Mouse (Mus musculus): Measurements from ENCODE around the gene Map1s. TPM values are rescaled to one million over a fixed set of nuclear protein-coding genes. Genes with fewer than 3 reads are reported as not detected.
A peak's percentile ranks its signal among the peaks of the same experiment; 100 is the strongest.

The Map1s gene
- polyA plus RNA-seq, 1 experiment from 2014 or later: 69.2 TPM

GRCm38 (mm10) chr8:70884186-70884585, 21.5 kb upstream of the Map1s start:
- Histone ChIP-seq H3K27me3 (replicated peaks) (0 out of 2 replicates have a peak, but pooled peaks cover 6% of the 10 kb centered on the region), H3K4me2 (no peak overlapping the region), H3K9me3 (no peaks in the 10 kb centered on the region), H3K27ac (no peak overlapping the region), H3K36me3 (replicated peaks) (no peaks in the 10 kb centered on the region), H3K4me3 (no peak overlapping the region), H3K9ac (no peak overlapping the region), H3K4me1 (peaks cover 3% of the 10 kb centered on the region; the same call in 1 of the 2 replicates)
- ATAC-seq (replicated peaks): no peak
- 80% methylated on average over 4 of the region's 4 CpGs for WGBS

GRCm38 (mm10) chr8:70884683-70885082, 21.0 kb upstream of the Map1s start:
- Histone ChIP-seq H3K27me3 (replicated peaks) (0 out of 2 replicates have a peak, but pooled peaks cover 6% of the 10 kb centered on the region), H3K36me3 (replicated peaks) (no peaks in the 10 kb centered on the region), H3K27ac (no peak overlapping the region), H3K4me2 (no peak overlapping the region), H3K9me3 (no peaks in the 10 kb centered on the region), H3K9ac (no peak overlapping the region), H3K4me1 (peaks cover 1% of the 10 kb centered on the region; the same call in 1 of the 2 replicates), H3K4me3 (no peak overlapping the region)
- 86% methylated on average over 10 of the region's 10 CpGs for WGBS
- no peak for ATAC-seq (replicated peaks)

- 19% methylated on average over 12 of the region's 12 CpGs for WGBS
- no peak for ATAC-seq (replicated peaks)
Measured at GRCm38 (mm10) chr8:70885612-70886011, 20.1 kb upstream of the Map1s start.

GRCm38 (mm10) chr8:70887669-70888068, 18.1 kb upstream of the Map1s start:
- no peak for ATAC-seq (replicated peaks)

More at GRCm38 (mm10) chr8:70885612-70886011, 20.1 kb upstream of the Map1s start:
- no peaks in the 10 kb centered on the region for H3K9me3 ChIP-seq
- no peak overlapping the region for H3K27ac ChIP-seq
- no peak overlapping the region for H3K4me3 ChIP-seq
- H3K9ac ChIP-seq: no peak overlapping the region
- H3K4me2 ChIP-seq: no peak overlapping the region
- H3K4me1 ChIP-seq: no peaks in the 10 kb centered on the region
- peaks cover 9% of the 10 kb centered on the region for H3K27me3 ChIP-seq (replicated peaks)
- H3K36me3 ChIP-seq (replicated peaks): no peaks in the 10 kb centered on the region

GRCm38 (mm10) chr8:70890656-70891055, 15.1 kb upstream of the Map1s start:
- H3K9me3 ChIP-seq: no peaks in the 10 kb centered on the region
- no peak for ATAC-seq (replicated peaks)
- no peak overlapping the region for H3K4me2 ChIP-seq
- peaks cover 54% of the 10 kb centered on the region for H3K27me3 ChIP-seq (replicated peaks)
- H3K4me3 ChIP-seq: no peak overlapping the region
- H3K27ac ChIP-seq: no peak overlapping the region
- H3K36me3 ChIP-seq (replicated peaks): peaks cover 19% of the 10 kb centered on the region
- 89% methylated on average over 5 of the region's 5 CpGs for WGBS
- H3K4me1 ChIP-seq: peaks cover 12% of the 10 kb centered on the region
- no peak overlapping the region for H3K9ac ChIP-seq

More at GRCm38 (mm10) chr8:70887669-70888068, 18.1 kb upstream of the Map1s start:
- Histone ChIP-seq H3K4me2 (peak overlapping the region; percentile 23; the same call in 1 of the 2 replicates), H3K36me3 (replicated peaks) (no peaks in the 10 kb centered on the region), H3K9me3 (no peaks in the 10 kb centered on the region), H3K4me1 (peaks cover 7% of the 10 kb centered on the region), H3K9ac (no peak overlapping the region), H3K4me3 (no peak overlapping the region), H3K27ac (no peak overlapping the region), H3K27me3 (replicated peaks) (peaks cover 30% of the 10 kb centered on the region)
- 3% methylated on average over 18 of the region's 18 CpGs for WGBS

DNA sequence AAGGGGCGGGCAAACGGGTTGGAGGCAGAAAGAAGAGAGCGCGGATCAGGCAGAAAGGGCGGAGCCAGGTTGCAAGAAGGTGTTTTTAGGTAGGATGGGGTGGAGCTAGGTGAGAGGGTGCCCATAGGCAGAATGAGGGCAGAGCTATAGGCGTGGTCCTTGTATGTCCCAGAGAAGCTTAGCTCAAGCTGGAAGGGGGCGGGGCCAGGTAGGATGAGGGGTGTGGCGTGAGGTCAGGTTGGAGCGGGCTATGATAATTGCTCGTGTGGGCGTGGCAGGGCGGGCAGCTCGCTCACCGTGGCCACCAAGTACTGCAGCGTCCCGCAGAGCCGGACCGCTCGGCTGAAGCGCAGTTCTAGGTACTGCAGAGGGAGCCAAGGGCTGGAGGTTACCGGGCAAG, 14.4 kb upstream of the Map1s start:
- H3K36me3 ChIP-seq (replicated peaks): peaks cover 19% of the 10 kb centered on the region
- H3K27me3 ChIP-seq (replicated peaks): peaks cover 54% of the 10 kb centered on the region
- ATAC-seq (replicated peaks): no peak
- H3K9ac ChIP-seq: no peak overlapping the region
- 14% methylated on average over 21 of the region's 21 CpGs for WGBS
- peaks cover 19% of the 10 kb centered on the region for H3K4me1 ChIP-seq
- no peak overlapping the region for H3K27ac ChIP-seq
- H3K9me3 ChIP-seq: no peaks in the 10 kb centered on the region
- H3K4me3 ChIP-seq: no peak overlapping the region
- no peak overlapping the region for H3K4me2 ChIP-seq

- H3K4me3 ChIP-seq: peak within 1 kb of the TSS; percentile 22
- H3K4me1 ChIP-seq: peaks cover 21% of the 10 kb centered on the region
- H3K4me2 ChIP-seq: peak within 1 kb of the TSS; percentile 36
- peak within 1 kb of the TSS; percentile 26 for H3K9ac ChIP-seq
- H3K9me3 ChIP-seq: no peaks in the 10 kb centered on the region
- peaks cover 19% of the 10 kb centered on the region for H3K36me3 ChIP-seq (replicated peaks)
- WGBS: 4% methylated on average over 80 of the region's 80 CpGs
- no peak within 1 kb of the TSS for H3K27ac ChIP-seq
- no peak for ATAC-seq (replicated peaks)
- H3K27me3 ChIP-seq (replicated peaks): peaks cover 54% of the 10 kb centered on the region
Measured at GRCm38 (mm10) chr8:70892022-70892895, 13.5 kb upstream of the Map1s start, which contains the start of gene Slc5a5. Gene Slc5a5 (minus strand): TSS chr8:70892757.

GRCm38 (mm10) chr8:70892896-70893655, 12.7 kb upstream of the Map1s start:
- ATAC-seq (replicated peaks): no peak
- Histone ChIP-seq H3K4me1 (peaks cover 24% of the 10 kb centered on the region), H3K27me3 (replicated peaks) (peaks cover 52% of the 10 kb centered on the region), H3K4me3 (peak overlapping the region; percentile 22), H3K36me3 (replicated peaks) (peaks cover 19% of the 10 kb centered on the region), H3K27ac (no peak overlapping the region), H3K4me2 (peak overlapping the region; percentile 36; the same call in 1 of the 2 replicates), H3K9ac (peak overlapping the region; percentile 26; the same call in 1 of the 2 replicates), H3K9me3 (no peaks in the 10 kb centered on the region)
- WGBS: 31% methylated on average over 20 of the region's 20 CpGs

GRCm38 (mm10) chr8:70893656-70894384, 11.9 kb upstream of the Map1s start:
- H3K4me2 ChIP-seq: no peak overlapping the region
- H3K36me3 ChIP-seq (replicated peaks): peaks cover 19% of the 10 kb centered on the region
- peaks cover 30% of the 10 kb centered on the region for H3K4me1 ChIP-seq
- H3K9ac ChIP-seq: no peak overlapping the region
- H3K27ac ChIP-seq: no peak overlapping the region
- H3K9me3 ChIP-seq: no peaks in the 10 kb centered on the region
- WGBS: 29% methylated on average over 12 of the region's 12 CpGs
- H3K27me3 ChIP-seq (replicated peaks): peaks cover 52% of the 10 kb centered on the region
- ATAC-seq (replicated peaks): no peak
- H3K4me3 ChIP-seq: no peak overlapping the region

GRCm38 (mm10) chr8:70894385-70894720, 11.4 kb upstream of the Map1s start:
- Histone ChIP-seq H3K9me3 (no peaks in the 10 kb centered on the region), H3K4me3 (no peak overlapping the region), H3K27me3 (replicated peaks) (peaks cover 52% of the 10 kb centered on the region), H3K27ac (no peak overlapping the region), H3K36me3 (replicated peaks) (peaks cover 19% of the 10 kb centered on the region), H3K4me2 (no peak overlapping the region), H3K4me1 (peaks cover 30% of the 10 kb centered on the region), H3K9ac (no peak overlapping the region)
- 59% methylated on average over 2 of the region's 2 CpGs for WGBS
- no peak for ATAC-seq (replicated peaks)

- no peak for ATAC-seq (replicated peaks)
- Histone ChIP-seq H3K36me3 (replicated peaks) (peaks cover 19% of the 10 kb centered on the region), H3K9me3 (no peaks in the 10 kb centered on the region), H3K4me1 (peaks cover 30% of the 10 kb centered on the region), H3K9ac (no peak overlapping the region), H3K27ac (no peak overlapping the region), H3K4me3 (no peak overlapping the region), H3K4me2 (no peak overlapping the region), H3K27me3 (replicated peaks) (peaks cover 52% of the 10 kb centered on the region)
- 89% methylated on average over 8 of the region's 8 CpGs for WGBS
Measured at GRCm38 (mm10) chr8:70894771-70895545, 10.8 kb upstream of the Map1s start.
